Mouse (Mus musculus): ENCODE measurements around the gene Tmem190. TPM values are rescaled to one million over a fixed set of nuclear protein-coding genes. Genes with fewer than 3 reads are reported as not detected.
A peak's percentile ranks its signal among the peaks of the same experiment; 100 is the strongest.

Gene Tmem190
- total RNA-seq (2018; cell fraction: chromatin; rRNA removed) = not detected
- not detected for total RNA-seq (2018; cell fraction: cytosol; rRNA removed)
- total RNA-seq (2018; cell fraction: nucleus; rRNA removed) = not detected
- not detected in 3 replicates for polyA plus RNA-seq (2018)

GRCm38 (mm10) chr7:4782759-4783158 lies at the start of gene Tmem190, which contains the start of gene Il11:
Gene Tmem190, plus strand, starts transcription at chr7:4782937.
Gene Il11, minus strand, starts transcription at chr7:4782859.
- 75% methylated on average over 2 of the region's 2 CpGs for WGBS (ENCODE audit: missing documents)
- no peak within 1 kb of the TSS for H3K4me3 ChIP-seq (ENCODE audit: inconsistent target)
- no peaks in the 10 kb centered on the region for H3K36me3 ChIP-seq (ENCODE audit: inconsistent target)
- no peaks in the 10 kb centered on the region for H3K79me2 ChIP-seq (ENCODE audit: inconsistent target)
- no peak within 1 kb of the TSS for H3K27ac ChIP-seq

- no peak overlapping the region for H3K27ac ChIP-seq
- no peaks in the 10 kb centered on the region for H3K36me3 ChIP-seq (ENCODE audit: inconsistent target)
- no peak overlapping the region for H3K4me3 ChIP-seq (ENCODE audit: inconsistent target)
- no peaks in the 10 kb centered on the region for H3K79me2 ChIP-seq (ENCODE audit: inconsistent target)
- 79% methylated on average over 6 of the region's 6 CpGs for WGBS (ENCODE audit: missing documents)
These were observed 49.8 kb upstream of the Tmem190 start for GRCm38 (mm10) chr7:4732968-4733392.

- Histone ChIP-seq H3K27ac (peak overlapping the region; percentile 34), H3K36me3 (ENCODE audit: inconsistent target) (peaks cover 7% of the 10 kb centered on the region; the same call in 1 of the 2 replicates), H3K79me2 (ENCODE audit: inconsistent target) (no peaks in the 10 kb centered on the region), H3K4me3 (ENCODE audit: inconsistent target) (peak overlapping the region; percentile 30)
- WGBS (ENCODE audit: missing documents) = 61% methylated on average over 10 of the region's 10 CpGs
These were observed 43.6 kb upstream of the Tmem190 start for GRCm38 (mm10) chr7:4739041-4739543.

DNA sequence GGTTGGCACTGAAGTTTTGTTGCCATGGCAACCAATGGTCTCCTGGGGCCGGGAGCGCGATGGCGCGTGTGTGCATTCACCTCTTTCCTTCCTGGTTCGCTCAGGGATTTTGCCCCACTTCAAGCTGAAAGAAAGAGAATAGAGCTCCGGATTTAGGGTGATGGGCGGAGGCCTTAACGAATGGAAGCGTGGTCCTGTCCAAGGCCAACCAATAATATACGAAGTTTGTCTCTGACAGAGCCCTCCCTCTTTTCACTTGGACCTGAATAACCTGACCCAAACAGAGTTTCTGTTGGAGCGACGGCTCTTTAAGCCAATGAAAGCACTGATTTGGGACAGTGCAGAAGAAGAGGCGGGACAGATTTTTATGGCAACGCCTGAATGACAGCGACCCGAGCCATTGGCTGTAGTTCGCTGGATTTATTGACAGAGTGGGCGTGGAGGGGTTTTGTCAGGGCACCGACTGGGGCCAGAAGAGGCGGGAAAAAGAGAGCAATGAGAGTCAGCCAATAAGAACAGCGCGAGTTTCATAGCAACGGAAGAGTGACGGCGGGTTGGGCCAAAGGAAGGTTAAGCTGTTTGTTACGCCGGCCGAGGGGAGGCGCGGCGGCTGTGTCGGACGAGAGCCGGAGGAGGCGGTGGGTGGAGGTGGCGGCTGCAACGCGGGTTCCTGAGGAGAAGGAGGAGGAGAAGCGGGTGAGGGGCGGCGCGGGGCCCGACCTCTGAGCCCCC lies 43.0 kb upstream of the Tmem190 start, which contains the start of gene Kmt5c:
Kmt5c (plus strand) TSS at position 572 of the 732 bp plus-strand sequence.
- Histone ChIP-seq H3K79me2 (ENCODE audit: inconsistent target) (no peaks in the 10 kb centered on the region), H3K27ac (peak within 1 kb of the TSS; percentile 90), H3K4me3 (ENCODE audit: inconsistent target) (peak within 1 kb of the TSS; percentile 95), H3K36me3 (ENCODE audit: inconsistent target) (peaks cover 7% of the 10 kb centered on the region; the same call in 1 of the 2 replicates)
- WGBS (ENCODE audit: missing documents) = under 1% methylated on average over 37 of the region's 44 CpGs

DNA sequence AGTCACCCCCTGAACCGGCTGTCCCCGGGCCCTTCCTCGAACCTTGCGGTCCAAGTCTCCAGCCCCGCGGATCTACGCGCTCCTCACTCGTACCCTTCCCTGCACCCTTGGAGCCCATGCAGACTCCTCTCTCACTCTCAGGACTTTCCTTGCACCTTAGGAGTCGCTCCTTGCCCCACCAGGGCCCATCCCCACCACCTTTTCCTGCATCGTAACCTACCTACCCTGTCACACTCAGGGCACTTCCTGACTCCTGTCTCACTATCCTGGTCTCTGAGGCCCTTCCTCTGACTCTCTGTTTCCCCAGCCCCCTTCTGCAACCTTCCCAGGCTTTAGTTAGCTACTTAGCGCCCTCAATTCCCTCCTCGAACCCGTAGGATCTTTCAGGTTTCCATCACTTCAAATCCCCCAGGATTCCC lies 42.4 kb upstream of the Tmem190 start:
- Histone ChIP-seq H3K79me2 (ENCODE audit: inconsistent target) (no peaks in the 10 kb centered on the region), H3K4me3 (ENCODE audit: inconsistent target) (peak overlapping the region; percentile 95), H3K27ac (peak overlapping the region; percentile 90), H3K36me3 (ENCODE audit: inconsistent target) (peaks cover 8% of the 10 kb centered on the region; the same call in 1 of the 2 replicates)
- WGBS (ENCODE audit: missing documents) = under 1% methylated on average over 14 of the region's 14 CpGs

DNA sequence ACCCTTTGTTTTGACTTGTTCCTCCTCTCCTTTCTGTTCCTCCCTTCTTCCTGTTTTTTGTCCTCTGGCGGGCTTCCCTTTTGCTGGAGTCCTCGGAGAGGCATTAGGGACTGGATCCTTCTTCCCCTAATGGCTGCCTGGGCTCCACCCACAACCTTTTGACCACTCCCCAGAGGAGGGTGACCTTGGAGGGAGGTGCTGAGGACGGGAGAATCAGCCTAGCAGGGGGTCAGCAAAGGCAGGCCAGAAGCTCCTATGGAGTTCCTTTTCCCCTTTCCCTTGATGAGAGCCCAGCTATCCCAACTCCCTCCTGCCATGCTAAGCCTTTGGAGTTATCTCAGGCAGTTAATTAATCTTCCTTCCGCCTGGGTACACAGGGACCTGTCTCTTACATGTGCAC lies 41.6 kb upstream of the Tmem190 start:
- Histone ChIP-seq H3K27ac (peak overlapping the region; percentile 90), H3K36me3 (ENCODE audit: inconsistent target) (peaks cover 16% of the 10 kb centered on the region; the same call in 1 of the 2 replicates), H3K79me2 (ENCODE audit: inconsistent target) (no peaks in the 10 kb centered on the region), H3K4me3 (ENCODE audit: inconsistent target) (peak overlapping the region; percentile 95)
- WGBS (ENCODE audit: missing documents) = 16% methylated on average over 4 of the region's 4 CpGs

DNA sequence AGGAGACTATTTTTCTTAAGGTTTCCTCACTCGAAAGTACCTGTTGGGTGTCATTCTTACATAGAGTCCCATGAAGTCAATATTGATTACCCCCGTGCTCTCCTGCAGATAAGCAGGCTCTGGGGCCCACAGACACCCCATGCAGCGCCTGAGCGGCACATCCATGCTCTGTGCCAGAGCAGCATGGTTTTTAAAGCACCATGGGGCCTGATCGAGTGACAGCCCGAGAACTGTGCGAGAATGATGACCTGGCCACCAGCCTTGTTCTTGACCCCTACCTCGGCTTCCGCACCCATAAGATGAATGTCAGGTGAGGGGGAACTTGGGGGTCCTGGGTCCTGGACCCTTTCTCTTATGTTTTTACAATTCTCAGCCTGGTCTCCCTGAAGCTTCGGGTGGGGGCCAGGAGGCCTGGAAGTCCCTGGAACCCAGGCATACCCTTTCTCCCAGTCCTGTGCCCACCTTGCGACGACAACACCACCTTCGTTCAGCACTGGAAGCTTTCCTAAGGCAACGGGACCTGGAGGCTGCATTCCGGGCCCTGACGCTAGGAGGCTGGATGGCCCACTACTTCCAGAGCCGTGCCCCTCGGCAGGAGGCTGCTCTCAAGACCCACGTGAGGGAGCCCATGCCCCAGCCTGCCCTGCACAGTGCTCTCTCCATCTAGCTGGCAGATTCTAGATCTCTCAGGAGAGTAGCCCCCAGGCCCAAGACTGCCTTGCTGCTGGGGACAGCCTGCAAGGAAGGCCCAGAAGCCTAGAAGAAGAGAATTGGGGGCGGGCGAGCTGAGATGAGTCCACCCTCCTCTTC lies 40.9 kb upstream of the Tmem190 start:
- Histone ChIP-seq H3K36me3 (ENCODE audit: inconsistent target) (peaks cover 20% of the 10 kb centered on the region; the same call in 1 of the 2 replicates), H3K79me2 (ENCODE audit: inconsistent target) (no peaks in the 10 kb centered on the region), H3K27ac (peak overlapping the region; percentile 90), H3K4me3 (ENCODE audit: inconsistent target) (peak overlapping the region; percentile 95; the same call in 1 of the 2 replicates)
- 95% methylated on average over 21 of the region's 21 CpGs for WGBS (ENCODE audit: missing documents)

GRCm38 (mm10) chr7:4742482-4742819 lies 40.3 kb upstream of the Tmem190 start:
- Histone ChIP-seq H3K4me3 (ENCODE audit: inconsistent target) (no peak overlapping the region), H3K36me3 (ENCODE audit: inconsistent target) (peaks cover 24% of the 10 kb centered on the region; the same call in 1 of the 2 replicates), H3K27ac (no peak overlapping the region), H3K79me2 (ENCODE audit: inconsistent target) (no peaks in the 10 kb centered on the region)
- 93% methylated on average over 6 of the region's 6 CpGs for WGBS (ENCODE audit: missing documents)

GRCm38 (mm10) chr7:4743354-4743753 lies 39.4 kb upstream of the Tmem190 start:
- WGBS (ENCODE audit: missing documents) = 87% methylated on average over 2 of the region's 2 CpGs
- no peaks in the 10 kb centered on the region for H3K79me2 ChIP-seq (ENCODE audit: inconsistent target)
- peaks cover 24% of the 10 kb centered on the region; the same call in 1 of the 2 replicates for H3K36me3 ChIP-seq (ENCODE audit: inconsistent target)
- H3K4me3 ChIP-seq (ENCODE audit: inconsistent target) = no peak overlapping the region
- no peak overlapping the region for H3K27ac ChIP-seq

DNA sequence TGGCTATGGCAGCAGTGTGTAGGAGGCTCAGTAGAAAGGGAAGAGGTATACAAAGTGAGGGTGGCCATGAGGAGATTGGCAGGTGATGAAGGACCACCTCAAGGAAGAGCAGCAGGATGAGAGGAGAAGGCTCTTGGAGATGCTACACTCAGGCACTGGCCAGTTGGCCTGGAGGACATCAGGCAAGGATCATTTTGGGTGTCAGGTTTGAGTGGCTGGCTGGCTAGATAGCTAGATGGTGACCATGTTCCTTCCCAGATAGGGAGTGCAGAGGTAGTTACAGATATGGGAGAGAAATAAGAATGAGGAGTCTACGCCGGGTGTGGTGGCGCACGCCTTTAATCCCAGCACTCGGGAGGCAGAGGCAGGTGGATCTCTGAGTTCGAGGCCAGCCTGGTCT lies 37.9 kb upstream of the Tmem190 start:
- Histone ChIP-seq H3K27ac (no peak overlapping the region), H3K4me3 (ENCODE audit: inconsistent target) (no peak overlapping the region)
- WGBS (ENCODE audit: missing documents) = 87% methylated on average over 4 of the region's 6 CpGs

DNA sequence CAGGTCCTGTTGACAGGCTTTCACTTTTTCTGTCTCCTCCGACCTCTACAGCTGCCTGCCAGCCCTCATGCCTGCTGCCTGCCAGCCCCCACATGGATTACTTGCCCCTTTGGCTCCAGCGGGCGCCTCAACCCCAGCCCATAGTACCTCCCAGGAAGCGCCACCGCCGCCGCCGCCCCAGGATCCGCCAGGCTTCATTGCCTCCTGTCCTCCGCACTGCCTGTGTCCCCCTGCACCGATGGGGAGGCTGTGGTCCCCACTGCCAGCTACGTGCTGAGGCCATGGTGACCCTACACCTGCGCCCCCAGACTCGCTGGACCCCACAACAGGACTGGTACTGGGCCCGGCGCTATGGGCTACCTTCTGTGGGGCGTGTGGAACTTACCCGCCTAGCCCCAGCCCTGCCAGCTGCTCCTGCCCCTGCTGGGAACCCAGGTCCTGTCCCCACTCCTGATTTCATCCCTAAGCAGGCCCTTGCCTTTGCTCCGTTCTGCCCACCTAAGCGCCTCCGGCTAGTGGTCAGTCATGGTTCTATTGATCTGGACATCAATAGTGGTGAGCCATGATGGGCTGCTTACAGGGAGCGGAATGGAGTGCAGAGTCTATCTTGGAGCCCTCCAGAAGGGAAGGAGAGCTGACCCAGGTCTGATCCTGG lies 36.3 kb upstream of the Tmem190 start:
- Histone ChIP-seq H3K4me3 (ENCODE audit: inconsistent target) (no peak overlapping the region), H3K79me2 (ENCODE audit: inconsistent target) (no peaks in the 10 kb centered on the region), H3K27ac (no peak overlapping the region), H3K36me3 (ENCODE audit: inconsistent target) (peaks cover 24% of the 10 kb centered on the region; the same call in 1 of the 2 replicates)
- WGBS (ENCODE audit: missing documents) = 96% methylated on average over 20 of the region's 22 CpGs

More for the DNA sequence above, 37.9 kb upstream of the Tmem190 start:
- no peaks in the 10 kb centered on the region for H3K79me2 ChIP-seq (ENCODE audit: inconsistent target)
- peaks cover 24% of the 10 kb centered on the region; the same call in 1 of the 2 replicates for H3K36me3 ChIP-seq (ENCODE audit: inconsistent target)

DNA sequence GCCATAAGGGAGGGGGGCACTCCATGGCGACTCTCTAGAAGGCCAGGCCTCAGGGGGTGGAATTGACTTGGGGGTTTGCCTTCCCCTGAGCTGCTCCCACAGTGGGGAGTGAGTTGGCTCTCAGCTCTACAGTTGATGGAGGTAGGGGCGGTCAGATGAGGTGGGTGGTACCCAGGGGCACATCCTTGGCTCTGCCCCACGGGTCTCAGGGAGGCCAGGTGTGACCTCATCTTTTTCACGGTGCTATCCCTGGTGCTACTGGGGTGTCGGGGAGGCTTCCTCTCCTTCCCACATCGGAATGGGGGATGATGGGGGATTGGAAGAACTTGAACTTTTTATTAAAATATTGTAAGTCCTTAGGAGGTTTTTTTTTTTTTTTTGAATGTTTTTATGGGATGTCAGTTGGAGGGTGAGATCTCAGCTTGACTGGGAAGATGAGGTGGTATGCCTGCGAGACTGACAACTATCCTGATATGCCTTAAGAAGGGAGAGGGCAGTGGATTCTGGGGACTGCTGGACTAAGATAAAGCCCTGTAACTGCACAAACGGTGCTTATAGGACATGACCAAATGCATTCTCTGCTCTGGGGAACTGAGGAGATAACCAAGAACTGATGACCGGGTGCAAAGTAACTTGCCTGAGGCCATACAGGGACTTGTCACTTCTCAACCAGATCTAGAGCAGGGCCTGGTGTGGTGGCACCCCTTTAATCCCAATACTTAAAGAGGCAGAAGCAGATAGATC lies 35.4 kb upstream of the Tmem190 start:
- 91% methylated on average over 9 of the region's 9 CpGs for WGBS (ENCODE audit: missing documents)
- no peak overlapping the region for H3K27ac ChIP-seq
- no peaks in the 10 kb centered on the region for H3K79me2 ChIP-seq (ENCODE audit: inconsistent target)
- H3K36me3 ChIP-seq (ENCODE audit: inconsistent target) = peaks cover 20% of the 10 kb centered on the region; the same call in 1 of the 2 replicates
- no peak overlapping the region for H3K4me3 ChIP-seq (ENCODE audit: inconsistent target)

GRCm38 (mm10) chr7:4748321-4748720 lies 34.4 kb upstream of the Tmem190 start:
- H3K79me2 ChIP-seq (ENCODE audit: inconsistent target) = no peaks in the 10 kb centered on the region
- peaks cover 16% of the 10 kb centered on the region; the same call in 1 of the 2 replicates for H3K36me3 ChIP-seq (ENCODE audit: inconsistent target)
- no peak overlapping the region for H3K4me3 ChIP-seq (ENCODE audit: inconsistent target)
- 79% methylated on average over 4 of the region's 4 CpGs for WGBS (ENCODE audit: missing documents)
- H3K27ac ChIP-seq = no peak overlapping the region
